Mouse (Mus musculus) brain, embryonic 14.5 days (tissue): Measurements from ENCODE around the gene Slc12a1. TPM values are rescaled to one million over a fixed set of nuclear protein-coding genes. Genes with fewer than 3 reads are reported as not detected.

Experiments
- DNase-seq: peaks from one replicate; pipeline ENCODE4 v3.0.0-alpha.2; 2011; ENCODE audit warnings: low read depth
- CTCF ChIP-seq: fragments of 200-500 bp; IDR thresholded peaks from 2 replicates; pipeline ENCODE4 v1.5.1; 2012; ENCODE audit warnings: inconsistent platforms, mild to moderate bottlenecking, moderate library complexity, borderline replicate concordance; ENCODE audit not compliant: insufficient read depth, insufficient read length; ENCODE audit errors: extremely low read depth
- POLR2A ChIP-seq: fragments of 200-500 bp; IDR thresholded peaks from 2 replicates; pipeline ENCODE4 v1.6.1; 2012; ENCODE audit warnings: mild to moderate bottlenecking, inconsistent platforms, borderline replicate concordance; ENCODE audit not compliant: poor library complexity, insufficient read depth, insufficient read length, severe bottlenecking; ENCODE audit errors: extremely low read depth
- polyA plus RNA-seq: library from polyadenylated mRNA; depleted of rRNA; stranded (reverse); fragments of >200 nt; gene quantifications from 2 replicates; pipeline ENCODE4 v1.2.3, GENCODE M21; 2012

Gene Slc12a1
- polyA plus RNA-seq, 1 experiment, result 0.11 TPM

DNA sequence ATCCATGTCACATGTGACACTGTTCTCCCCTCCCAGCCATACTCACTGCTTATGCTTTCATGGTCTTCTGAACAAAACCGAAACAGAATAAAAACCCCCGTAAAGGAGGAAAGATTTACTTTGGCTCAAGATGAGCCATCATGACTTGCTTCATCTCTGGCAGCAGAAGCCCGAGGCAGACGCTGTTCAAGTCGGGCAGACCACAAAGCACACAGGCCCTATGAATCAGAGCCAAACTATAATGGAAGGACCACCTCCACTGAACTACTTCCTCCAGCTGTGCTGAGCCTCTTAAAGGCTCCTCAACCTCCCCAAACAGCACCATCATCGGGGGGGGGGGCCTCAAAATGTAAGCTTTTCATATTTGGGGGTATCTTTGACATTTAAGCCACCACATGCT lies 65.0 kb downstream of the Slc12a1 start:
- TF ChIP-seq POLR2A (no peak), CTCF (no peak)
- DNase-seq, result no peak

DNA sequence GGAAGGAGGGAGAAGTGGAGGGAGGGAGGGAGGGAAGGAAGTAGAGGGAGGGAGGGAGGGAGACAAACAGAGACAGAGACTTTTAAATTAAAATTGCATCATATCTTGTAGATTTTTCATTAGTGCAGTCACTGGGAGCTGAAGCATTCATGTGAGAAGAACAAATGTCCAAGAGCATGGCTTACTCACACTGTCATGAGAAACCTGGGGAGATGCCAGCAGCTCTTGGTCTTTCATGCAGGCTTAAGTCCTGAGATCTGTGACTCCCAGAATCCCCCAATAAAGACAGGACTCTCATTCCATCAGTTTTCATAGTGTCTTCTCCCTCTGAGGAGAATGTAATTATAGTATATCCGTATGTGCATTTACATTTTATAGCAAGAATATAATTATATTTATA lies 66.3 kb downstream of the Slc12a1 start:
- no peak for DNase-seq
- TF ChIP-seq POLR2A, result no peak
- no peak for TF ChIP-seq CTCF

DNA sequence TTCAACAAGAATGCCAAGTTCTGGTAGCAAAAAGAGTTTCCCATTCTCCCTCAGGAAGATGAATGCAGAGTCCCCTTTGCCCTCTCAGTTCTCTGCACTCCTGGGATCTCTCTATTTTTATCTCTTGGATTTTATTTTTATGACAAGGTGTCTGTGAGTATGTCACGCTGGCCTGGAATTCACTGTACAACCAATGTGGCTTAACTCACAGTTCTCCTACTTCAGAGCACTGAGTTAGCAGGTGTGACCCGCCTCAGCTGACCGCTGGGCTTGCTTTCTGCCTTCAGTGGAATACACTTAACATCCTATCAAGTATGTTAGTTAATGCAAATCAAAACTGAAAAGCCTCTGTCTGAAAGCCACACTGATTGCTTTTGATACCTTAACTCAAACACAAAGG lies 67.0 kb downstream of the Slc12a1 start:
- no peak for DNase-seq

DNA sequence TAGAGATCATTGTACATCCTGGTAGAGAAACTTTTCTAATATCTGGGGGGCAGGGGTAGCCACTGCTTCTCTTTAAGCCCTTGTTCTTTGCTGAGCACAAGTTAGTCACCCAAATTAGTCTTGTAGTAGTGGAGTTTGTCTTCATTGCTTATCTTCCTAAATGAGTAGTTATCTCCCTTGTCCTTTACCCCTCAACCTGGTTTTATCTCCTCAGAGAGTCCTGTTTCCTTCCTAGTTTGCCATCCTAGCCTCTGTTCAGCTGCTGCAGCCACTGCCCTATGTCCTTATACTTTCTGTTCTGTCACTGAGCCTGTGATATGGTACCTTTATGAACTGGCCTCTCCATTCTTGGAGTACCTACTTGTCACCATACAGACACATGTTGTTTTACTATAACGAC lies 69.4 kb downstream of the Slc12a1 start:
- TF ChIP-seq CTCF (no peak), POLR2A (no peak)
- DNase-seq, result no peak

More for the DNA sequence above, 67.0 kb downstream of the Slc12a1 start:
- TF ChIP-seq POLR2A (no peak), CTCF (no peak)

DNA sequence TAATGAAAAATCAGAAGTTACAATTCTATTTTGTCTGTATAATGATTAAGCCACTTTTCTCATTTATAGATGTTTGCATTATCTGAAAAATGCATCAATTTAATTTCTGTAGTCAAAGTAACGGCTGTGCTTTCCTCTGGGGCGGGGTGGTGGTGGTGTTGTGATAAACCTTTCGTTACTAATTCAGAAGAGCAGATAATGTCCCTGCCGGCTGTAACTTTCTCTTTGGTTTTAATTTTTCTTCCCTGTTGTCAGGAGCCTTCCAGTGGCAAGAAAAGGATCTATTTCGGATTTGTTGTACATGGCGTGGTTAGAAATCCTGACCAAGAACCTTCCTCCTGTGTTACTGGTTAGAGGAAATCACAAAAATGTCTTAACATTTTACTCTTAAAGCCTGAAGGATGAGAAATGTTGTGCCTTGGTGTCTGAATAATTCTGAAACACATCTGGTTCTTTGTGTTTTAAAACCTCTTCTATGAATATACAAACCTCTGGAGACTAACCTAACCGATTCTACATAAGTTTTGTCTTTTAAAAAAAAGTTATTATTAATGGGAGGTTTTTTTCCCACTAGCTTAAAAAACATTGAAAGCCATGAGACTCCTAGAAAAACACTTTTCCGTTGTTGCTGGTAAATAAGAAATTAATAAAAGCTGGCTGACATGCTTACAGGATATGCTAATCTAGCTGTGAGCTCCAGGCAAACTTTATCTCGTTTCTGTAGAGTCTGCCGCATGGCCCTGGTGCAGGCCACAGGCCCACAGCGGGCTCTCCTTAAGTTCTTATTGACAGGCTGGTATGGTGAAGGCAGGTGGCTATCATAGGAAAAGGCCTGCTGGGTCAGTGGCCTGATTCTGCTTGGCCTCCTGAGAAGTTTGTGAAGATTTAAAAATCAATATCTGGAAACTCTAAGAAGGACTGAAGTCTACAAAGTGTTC lies 76.4 kb downstream of the Slc12a1 start:
- TF ChIP-seq CTCF (no peak), POLR2A (no peak)
- DNase-seq, result no peak

DNA sequence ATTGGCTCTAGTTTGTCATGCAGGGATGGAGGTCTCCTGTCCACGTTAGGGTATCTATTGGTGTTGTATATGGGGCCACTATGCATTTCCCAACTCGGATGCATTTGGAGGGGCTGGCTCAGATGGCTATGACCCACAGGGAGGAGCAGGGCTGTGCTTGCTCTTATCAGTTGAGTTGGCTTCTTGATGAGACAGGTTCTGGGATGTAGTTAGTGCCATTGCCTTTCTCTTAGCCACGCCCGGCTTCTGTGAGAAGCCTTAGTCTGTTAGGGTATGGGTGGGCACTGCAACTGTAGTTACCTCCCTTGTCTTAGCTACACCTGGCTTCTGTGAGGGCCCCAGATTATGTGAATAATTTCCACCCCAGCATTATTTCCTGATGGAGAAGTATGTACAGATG lies 79.9 kb downstream of the Slc12a1 start:
- TF ChIP-seq CTCF, result no peak
- DNase-seq, result no peak

DNA sequence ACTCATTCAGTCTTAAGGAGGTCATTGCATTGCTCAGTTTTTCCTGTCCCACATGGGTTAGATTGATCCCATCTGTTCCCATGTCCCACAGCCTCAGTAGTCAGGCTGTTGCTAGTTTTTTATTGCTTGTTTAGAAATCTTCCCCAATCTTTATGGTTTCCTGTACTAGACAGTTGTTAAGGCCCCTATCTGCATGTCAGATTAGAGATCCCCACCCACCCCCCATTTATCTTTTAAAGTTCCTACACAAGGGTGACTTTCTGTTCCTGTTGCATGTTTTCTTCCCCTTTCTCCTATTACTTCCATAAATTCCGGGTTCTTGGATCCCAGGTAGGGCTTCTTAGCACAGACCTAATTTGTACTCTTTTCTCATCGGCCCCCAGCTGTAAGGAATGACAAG lies 81.2 kb downstream of the Slc12a1 start:
- DNase-seq, result no peak
- TF ChIP-seq CTCF (no peak), POLR2A (no peak)

DNA sequence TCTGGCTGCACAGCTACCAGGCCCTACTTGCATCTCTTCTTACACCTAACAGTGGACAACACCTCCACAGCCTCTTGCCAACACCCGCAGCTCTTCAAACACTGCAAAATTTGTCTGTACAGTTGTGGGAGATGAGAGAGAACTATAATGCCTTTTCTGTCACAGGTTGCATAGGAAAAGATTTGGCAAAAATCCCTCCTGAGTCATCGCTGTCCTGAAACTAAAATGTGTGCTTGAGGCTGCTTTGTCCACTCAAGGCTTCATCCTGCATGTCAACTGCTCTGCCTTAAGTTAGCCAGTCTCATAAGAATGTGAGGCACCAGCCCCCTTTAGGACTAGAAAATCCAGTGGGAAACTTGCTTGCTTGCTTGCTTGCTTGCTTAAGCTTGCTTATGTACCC lies 81.7 kb downstream of the Slc12a1 start:
- TF ChIP-seq POLR2A (no peak), CTCF (no peak)

DNA sequence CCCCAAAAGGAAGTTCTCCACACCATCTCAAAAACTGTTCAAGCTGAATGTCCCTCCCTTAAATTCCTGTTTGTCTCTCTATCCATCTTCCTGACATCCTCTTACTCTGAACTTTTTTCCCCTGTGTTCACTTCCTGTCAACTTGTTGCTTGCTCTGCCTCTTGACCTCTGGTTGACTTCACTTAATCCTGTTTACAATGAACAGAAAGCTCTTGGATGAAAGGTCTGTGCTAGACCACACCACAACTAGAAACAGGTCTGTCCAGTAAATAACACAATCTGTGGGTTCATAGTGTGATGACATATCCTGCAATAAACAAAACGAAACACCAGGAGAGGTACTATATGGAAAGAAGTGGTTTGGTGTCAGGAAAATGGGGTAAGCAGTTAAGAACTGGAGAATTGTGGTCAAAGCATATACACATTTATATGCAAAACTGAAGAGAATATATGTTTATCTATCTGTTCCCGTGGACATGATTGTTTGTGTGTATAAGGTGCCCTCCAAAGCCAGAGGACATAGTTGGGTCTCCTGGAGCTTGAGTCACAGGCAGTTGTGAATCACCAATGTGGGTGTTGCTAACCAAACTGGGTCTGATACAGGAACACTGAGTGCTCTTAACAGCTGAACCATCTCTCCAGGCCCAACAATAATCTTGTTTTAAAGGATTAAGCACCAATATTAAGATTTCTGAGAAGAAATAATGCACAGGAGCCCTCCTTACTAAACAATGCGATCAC lies 93.4 kb downstream of the Slc12a1 start:
- no peak for TF ChIP-seq CTCF
- TF ChIP-seq POLR2A, result no peak
- no peak for DNase-seq

More for the DNA sequence above, 81.7 kb downstream of the Slc12a1 start:
- no peak for DNase-seq

DNA sequence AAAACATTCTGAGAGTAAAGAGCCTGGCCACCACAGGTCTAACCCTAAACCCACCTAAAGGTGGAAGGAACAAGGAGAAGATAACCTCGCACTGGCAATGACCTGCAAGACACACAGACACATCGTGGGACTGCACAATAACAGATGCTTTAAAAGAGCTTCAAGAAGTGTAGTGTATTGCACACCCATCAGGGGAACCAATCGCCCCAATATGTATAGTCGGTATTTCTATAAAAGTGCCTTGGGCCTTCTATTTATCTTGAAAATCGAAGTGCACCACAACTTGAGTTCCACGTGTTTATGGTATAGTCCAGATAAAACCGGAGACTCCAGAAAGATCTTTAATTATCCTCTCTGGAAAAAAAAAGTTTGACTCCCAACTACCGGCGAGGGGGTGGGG lies 94.4 kb downstream of the Slc12a1 start:
- TF ChIP-seq POLR2A (no peak), CTCF (no peak)
- peak; percentile 33 for DNase-seq

DNA sequence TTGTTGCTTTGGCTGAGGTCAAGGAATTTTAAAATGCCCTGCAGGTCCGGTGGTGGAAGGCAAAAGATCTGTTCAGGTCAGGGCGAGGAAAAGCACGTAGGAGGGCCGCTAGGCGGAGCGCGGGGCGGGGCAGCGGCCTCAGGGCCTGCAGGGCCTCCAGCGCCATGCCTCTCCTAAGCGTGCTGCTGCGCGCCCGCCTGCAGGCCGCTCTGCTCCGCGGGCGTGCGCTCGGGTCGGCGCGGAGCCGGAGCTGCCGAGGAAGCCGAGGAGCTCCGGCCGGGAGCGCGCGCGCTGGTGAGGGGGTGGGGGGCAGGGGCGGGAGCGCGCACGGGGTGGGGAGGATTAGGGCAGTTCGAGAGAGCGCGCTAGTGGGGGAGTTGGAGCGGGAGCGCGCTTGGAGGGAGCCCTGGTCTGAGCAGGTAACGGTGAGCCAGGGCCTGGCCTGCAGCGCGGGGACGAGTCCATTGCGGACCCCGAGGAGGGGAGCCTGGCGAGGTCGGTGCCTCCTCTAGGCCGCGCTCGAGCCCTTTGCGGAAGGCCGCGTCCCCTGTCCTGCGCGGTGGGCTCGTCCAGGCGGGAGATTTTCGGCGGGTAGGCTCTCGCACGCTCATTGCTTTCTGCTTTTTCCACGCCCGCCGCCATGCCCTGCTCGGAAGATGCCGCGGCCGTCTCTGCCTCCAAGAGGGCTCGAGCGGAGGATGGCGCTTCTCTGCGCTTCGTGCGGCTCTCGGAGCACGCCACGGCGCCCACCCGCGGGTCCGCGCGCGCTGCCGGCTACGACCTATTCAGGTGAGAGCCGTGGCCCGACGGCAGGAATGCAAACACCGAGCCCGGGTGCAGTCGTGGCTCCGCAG lies 95.0 kb downstream of the Slc12a1 start, which contains the start of gene Dut:
Gene Dut (plus strand): TSS at position 83 of the 854 bp plus-strand sequence.
- TF ChIP-seq CTCF (peak; percentile 35; the same call in 1 of the 2 replicates), POLR2A (peak; percentile 62)
- peak; percentile 99 for DNase-seq
